Mouse (Mus musculus) left cerebral cortex, postnatal 25 days (tissue): ENCODE data around the gene Pam. TPM values are rescaled to one million over a fixed set of nuclear protein-coding genes. Genes with fewer than 3 reads are reported as not detected.

Experiments used
- DNase-seq, 2 experiments: peaks; one replicate each; pipeline ENCODE4 v3.0.0; 2022; ENCODE audit warnings: low spot score in 2 of 2, mixed read lengths in 1 of 2
- intact Hi-C: fragments of 180-260 bp; cut with DNase I; formaldehyde crosslinking; loops from one replicate; pipeline ENCODE4 v1.15.1; 2025
- total RNA-seq, 2 experiments: library from RNA; stranded (reverse); gene quantifications; 2 replicates each; pipeline ENCODE4 v1.2.3; 2021

The Pam gene
- total RNA-seq, 2 experiments from 2014 or later: 239 to 271 TPM

- no peak for DNase-seq
Measured at GRCm38 (mm10) chr1:97753216-97753615, 342.2 kb downstream of the Pam start.

GRCm38 (mm10) chr1:97748163-97748562 is 347.3 kb downstream of the Pam start:
- no peak for DNase-seq
- intact Hi-C loops: no loop called here

More at GRCm38 (mm10) chr1:97753216-97753615, 342.2 kb downstream of the Pam start:
- intact Hi-C loops: no loop called here

DNA sequence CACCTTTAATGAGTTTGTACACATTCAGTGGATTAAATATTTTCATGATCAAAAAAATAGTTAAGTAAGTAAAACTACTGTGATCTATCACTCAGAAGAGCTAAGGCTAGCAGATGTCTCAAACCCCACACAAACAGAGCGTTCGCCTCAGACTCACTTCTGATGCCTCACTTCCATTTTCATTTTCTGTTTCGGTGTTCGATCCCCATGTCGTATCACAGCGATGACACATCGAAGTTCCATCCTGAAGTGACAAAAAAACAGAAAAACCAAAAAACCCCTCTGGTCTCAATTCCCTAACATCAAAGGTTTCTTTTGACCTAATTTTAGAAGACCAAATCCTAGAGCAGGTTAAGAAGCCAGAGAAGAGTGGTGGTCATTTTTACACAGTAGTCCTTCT is 349.2 kb downstream of the Pam start:
- DNase-seq: no peak
- intact Hi-C loops: no loop called here

DNA sequence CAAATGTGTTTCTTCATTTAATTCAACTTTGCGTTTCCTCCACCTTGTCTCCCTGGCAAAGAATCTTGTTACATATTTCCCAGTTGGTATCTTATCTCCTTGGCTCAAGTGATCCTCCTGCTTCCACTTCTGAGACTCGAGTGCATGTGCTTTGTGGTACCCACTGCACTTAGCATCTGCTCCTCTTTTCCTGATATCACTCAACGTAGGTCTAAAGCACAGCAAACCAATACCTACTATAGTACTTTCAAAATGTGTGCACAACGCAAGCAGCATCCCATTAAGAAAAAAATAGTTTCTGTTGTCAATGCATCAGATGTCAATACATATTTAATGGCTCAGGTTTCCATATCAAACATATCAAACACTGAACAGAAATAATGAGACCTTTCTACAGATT is 349.7 kb downstream of the Pam start:
- intact Hi-C loops: no loop called here
- DNase-seq: no peak
